Mouse (Mus musculus) T-cell, adult 2 months (primary cell): ENCODE data around the gene Rbm5.

Experiments used
- DNase-seq: peaks from one replicate; pipeline ENCODE4 v3.0.0; 2022; ENCODE audit warnings: low spot score

Gene Rbm5

GRCm38 (mm10) chr9:107700114-107700571 lies 70.7 kb downstream of the Rbm5 start:
- DNase-seq = no peak

- no peak for DNase-seq
Measured at GRCm38 (mm10) chr9:107699376-107699980, 71.3 kb downstream of the Rbm5 start.

GRCm38 (mm10) chr9:107698611-107699190 lies 72.1 kb downstream of the Rbm5 start:
- DNase-seq = no peak

- DNase-seq = no peak
Measured at GRCm38 (mm10) chr9:107697811-107698521, 72.8 kb downstream of the Rbm5 start.

- DNase-seq = no peak
Measured at GRCm38 (mm10) chr9:107696845-107697610, 73.8 kb downstream of the Rbm5 start.

GRCm38 (mm10) chr9:107696106-107696479 lies 74.7 kb downstream of the Rbm5 start:
- DNase-seq = no peak

GRCm38 (mm10) chr9:107695441-107696105 lies 75.2 kb downstream of the Rbm5 start:
- DNase-seq = no peak

GRCm38 (mm10) chr9:107694627-107695026 lies 76.2 kb downstream of the Rbm5 start:
- no peak for DNase-seq

- no peak for DNase-seq
Measured at GRCm38 (mm10) chr9:107693433-107693987, 77.3 kb downstream of the Rbm5 start.

- DNase-seq = no peak
Measured at GRCm38 (mm10) chr9:107692785-107693184, 78.0 kb downstream of the Rbm5 start.

- peak; percentile 22 for DNase-seq
Measured at GRCm38 (mm10) chr9:107690391-107690790, 80.4 kb downstream of the Rbm5 start.
